Mouse (Mus musculus): ENCODE data around the gene Ctbp1.

GRCm38 (mm10) chr5:33277286-33277685 lies 2.5 kb upstream of the Ctbp1 start:
- TF ChIP-seq MAFK (IDR thresholded peaks at IDR 0.05; ENCODE audit: insufficient read depth, low read depth, low read length) (no peak), HCFC1 (IDR thresholded peaks at IDR 0.05; ENCODE audit: borderline replicate concordance, insufficient read depth, low read length) (no peak), CHD2 (IDR thresholded peaks at IDR 0.05; ENCODE audit: low read depth, low read length) (no peak), ZNF384 (IDR thresholded peaks at IDR 0.05; ENCODE audit: low read depth, low read length) (no peak), ZC3H11A (IDR thresholded peaks at IDR 0.05; ENCODE audit: borderline replicate concordance, low read depth, low read length) (no peak)

All from ES-E14 (cell line).